Mouse (Mus musculus) urinary bladder, postnatal 4 days (tissue): ENCODE measurements around the gene Susd5.

Source experiments
- DNase-seq, 2 experiments: peaks; one replicate each; pipeline ENCODE4 v3.0.0; 2021 to 2022; ENCODE audit warnings: low spot score in 2 of 2

Susd5 gene

DNA sequence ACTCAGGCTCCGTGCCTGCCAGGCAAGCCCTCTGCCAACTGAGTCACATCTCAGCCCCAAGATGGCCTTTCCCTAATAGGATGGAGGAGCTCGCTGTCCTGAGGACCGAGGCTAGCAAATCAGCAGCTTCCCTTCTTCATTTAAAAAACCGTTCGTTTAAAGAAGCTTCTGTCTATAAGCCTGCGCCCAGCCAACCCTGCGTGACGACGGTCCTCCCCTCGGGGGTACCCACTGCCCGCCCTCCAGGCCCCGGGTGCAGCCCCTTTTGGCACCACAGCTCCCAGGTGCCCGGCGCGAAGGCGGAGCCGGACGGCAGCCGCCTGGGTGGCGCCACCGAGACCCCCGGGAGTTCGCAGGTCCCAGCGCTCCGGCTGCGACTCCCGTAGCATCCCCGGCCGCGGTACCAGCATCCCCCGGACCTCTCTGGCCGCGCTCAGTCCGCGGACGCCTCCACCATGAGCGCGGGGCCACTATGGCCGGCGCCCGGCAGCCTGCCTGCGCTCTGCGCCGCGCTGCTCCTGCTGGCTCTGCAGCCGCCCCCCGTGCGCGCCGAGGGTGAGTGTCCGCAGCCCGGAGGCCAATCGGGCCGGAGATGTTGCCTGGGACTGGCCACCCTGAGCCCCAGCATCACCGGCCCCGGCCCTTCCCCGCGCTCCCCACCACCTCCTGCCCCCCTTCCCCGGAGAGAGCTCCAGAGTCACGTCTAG is at the start of gene Susd5:
TSS of gene Susd5 (plus strand) at position 51 of the 707 bp plus-strand sequence.
- no peak for DNase-seq

DNA sequence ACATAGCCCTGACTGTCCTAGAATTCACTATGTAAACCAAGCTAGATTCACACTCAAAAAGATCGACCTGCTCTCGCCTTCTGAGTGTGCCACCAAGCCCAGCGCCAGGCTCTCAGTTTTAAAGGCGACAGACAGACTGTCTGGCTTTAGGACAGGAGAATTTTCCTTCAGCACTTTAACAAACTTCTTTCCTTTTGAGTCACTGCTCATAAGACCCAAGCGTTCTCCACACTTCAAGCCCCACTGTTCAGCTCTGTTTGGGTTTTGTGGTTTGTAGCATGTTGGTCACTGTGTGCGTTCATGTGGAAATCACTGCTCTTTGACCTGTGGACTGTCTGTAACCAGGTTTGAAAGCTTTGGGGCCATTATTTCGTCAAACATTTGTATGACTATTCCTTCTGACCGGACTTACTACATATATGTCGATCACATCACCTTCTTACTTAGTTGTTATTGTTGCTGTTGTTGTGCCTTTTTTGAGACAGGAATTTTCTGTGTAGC is 49.0 kb upstream of the Susd5 start:
- DNase-seq: no peak

DNA sequence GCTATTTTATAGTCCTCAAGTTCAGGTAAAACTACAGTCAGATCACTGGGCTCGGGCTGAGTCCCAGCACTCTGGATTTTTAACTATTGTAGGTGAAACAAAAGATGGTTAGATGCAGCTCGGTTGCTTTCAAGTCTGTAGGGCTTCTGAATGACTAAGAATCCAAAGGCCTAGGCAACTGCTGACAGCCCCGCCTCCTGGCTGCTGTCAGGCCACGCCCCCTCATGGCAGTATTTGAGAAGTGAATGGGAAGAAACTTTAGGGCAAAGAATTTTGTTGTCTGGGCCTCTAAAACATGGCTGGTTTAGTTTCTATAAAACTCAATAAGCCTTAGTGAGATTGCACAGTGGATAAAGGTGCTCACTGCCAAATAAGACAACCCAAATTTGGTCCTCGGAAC is 47.4 kb upstream of the Susd5 start:
- DNase-seq: no peak

DNA sequence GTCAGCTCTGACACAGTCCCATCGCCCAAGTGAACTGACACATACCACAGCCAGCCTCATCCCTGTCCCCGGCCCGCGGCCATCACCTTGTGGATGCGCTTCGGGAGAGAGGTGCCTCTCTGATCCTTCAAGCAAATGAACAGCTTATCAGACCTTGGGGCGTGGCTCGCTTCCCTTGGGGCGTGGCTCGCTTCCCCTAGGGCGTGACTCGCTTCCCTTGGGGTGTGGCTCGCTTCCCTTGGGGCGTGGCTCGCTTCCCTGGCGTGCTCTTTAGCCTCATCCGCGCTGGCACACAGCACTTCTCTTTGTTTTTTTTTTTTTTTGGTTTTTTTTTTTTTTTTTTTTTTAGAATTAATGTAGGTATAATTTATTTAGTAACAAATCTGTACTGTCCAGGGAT is 45.7 kb upstream of the Susd5 start:
- DNase-seq: no peak

DNA sequence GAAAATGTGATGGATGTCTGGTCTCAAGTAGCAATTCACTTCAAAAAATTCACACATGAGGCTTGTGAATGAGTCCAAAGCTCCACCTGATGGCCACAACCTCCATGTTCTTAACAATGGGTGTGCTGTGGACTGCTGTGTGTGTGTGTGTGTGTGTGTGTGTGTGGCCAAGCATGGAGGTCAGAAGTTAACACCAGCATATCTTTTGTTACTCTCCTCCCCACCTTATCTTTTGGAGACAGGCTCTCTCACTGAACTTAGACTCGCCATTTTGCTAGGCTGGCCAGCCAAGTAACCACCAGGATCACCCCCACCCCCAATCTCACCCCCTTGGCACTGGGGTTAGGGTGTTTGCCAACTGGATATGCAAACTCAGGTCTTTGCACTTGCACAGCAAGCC is 42.9 kb upstream of the Susd5 start:
- DNase-seq: no peak

- no peak for DNase-seq
Observed at GRCm38 (mm10) chr9:114015724-114016123, 41.2 kb upstream of the Susd5 start.

DNA sequence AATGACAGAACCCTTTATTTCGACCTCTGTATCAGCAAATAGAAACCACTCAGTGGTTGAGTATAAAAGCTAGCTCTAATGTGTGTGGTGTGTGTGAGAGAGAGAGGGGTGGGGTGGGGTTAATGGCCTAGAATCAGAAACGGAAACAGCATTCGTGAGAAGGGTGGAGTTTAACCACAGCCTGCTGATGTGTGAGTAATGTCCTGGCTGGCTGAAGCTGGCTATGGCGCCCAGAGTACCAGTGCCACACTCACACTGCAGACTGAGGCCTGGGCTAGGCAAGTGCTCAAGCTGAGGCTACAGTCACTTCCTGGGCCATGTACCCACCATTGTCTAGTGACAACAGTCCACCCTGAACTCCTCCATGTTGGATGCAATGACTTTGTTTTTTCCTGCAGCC is 40.5 kb upstream of the Susd5 start:
- DNase-seq: no peak

DNA sequence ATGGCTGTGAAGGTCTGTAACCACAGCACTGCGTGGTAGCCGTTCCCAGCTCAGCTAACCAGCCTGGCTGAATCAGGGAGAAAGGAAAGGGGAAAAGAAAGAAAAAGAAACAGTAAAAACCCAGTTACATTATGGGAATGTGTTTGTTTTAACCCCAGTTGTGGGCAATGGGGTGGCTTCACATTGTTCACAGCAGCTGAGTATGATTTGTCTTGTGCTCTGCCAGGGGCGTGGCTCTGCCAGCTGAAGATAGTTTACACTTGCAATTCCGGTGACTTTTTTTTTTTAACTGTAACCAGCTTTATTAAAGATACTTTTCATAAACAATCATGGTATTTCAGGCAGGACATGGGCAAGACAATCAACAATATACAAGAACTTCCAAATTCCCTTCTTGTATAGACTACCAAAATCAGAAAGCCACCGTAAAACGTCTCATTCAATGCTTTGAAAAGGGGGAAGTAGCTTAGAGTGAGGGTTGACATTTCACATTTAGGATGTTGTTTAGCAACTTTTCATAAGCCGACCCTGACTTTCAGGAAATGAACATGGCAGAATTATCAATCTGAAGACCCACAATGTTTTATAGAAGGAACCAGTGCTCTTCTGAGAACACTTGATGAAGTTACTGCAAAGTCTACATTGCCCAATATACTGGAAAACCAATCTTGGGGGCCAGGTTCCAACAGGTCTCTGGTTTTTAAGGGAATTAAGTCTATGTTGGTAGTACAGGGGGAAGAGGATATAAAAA is 37.8 kb upstream of the Susd5 start:
- DNase-seq: no peak

GRCm38 (mm10) chr9:114022141-114022540 is 34.8 kb upstream of the Susd5 start:
- DNase-seq: no peak

DNA sequence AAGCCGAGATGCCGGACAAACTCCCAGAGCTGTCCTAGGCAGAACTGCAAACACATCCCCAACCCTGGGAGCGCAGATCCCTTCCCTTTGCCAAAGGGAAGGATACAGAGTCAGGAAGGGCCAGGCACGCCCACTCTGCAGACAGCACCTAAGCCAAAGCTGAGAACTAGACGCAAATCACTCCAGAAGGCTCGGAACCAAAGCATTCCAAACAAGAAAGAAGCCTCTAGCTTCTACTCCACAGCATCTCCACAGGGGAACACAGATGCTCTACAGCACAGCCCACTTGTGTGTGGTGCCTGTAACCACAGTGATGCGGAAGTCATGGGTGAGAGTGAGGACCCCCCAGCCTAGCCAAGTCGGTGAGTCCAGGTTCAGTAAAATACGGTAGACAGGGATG is 31.8 kb upstream of the Susd5 start:
- no peak for DNase-seq

DNA sequence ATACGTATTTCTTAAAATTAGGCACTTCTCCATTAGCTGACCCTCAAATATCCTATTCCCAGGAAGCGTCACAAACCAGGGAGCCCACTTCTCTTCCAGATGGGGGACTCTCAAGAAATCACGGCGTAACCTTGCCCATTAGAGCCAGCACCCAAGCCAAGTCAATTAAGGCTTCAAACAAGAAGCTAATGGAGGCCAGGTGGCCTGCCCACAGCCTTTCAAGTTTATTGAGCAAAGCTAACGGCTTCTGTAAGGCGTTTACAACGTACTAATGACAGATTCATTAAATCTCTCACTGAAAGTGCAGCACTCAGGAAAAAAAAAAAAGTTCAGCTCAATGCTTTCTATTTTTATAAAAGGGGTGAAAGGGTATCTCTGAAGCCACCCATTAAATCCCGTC is 31.1 kb upstream of the Susd5 start:
- no peak for DNase-seq

DNA sequence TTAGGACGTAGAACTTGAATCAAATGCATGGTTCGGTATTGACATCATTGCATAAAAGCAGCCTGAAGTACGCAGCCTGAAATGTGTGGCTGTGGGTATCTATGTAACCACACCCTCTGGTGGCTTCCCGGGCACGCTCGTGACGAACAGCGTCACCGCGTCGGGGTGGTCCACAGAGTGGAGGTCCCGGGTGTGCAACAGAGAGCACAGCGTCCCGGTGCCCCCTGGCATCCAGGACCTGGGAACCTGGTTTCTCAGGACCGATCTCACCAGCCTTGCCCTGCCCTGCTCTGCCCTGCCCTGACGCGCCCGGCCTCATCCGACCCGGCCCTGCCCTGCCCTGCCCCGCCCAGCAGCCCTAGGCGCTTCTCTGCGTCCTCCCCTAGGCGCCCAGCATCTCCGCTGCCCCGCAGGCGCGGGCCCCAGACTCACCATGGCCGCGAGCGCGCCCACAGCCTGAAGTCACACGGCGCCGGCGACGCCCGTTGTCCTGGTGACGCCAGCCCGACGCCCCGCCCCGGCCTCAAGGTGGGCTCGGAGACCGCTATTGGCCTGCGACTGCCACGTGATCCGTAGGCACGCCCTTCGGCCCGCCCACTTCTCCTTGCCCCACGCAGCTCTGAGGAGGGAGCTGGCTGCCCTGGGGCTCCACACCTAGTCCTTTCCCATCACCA is 30.5 kb upstream of the Susd5 start:
- DNase-seq: peak; percentile 44 to 65

DNA sequence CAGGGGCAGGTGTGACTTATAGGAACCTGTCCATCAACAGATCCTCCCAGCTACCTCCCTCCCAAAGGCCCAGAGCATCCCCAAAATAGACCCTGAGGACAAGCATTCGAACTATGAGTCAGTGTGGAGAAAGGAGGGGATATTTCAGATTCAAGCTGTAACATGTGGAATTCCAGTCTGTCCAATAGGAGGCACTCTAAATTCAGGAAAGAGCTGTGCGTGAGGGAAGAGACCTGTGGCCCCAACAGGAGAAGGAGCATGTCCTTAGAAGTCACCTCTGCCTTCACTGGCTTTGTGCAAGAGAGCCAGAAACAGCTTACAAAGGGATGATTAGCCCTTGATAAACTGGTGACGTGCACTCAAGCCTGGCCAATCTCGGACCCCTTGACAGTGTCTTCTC is 16.0 kb upstream of the Susd5 start:
- DNase-seq: no peak

- no peak for DNase-seq
Observed at GRCm38 (mm10) chr9:114042490-114042889, 14.4 kb upstream of the Susd5 start.

DNA sequence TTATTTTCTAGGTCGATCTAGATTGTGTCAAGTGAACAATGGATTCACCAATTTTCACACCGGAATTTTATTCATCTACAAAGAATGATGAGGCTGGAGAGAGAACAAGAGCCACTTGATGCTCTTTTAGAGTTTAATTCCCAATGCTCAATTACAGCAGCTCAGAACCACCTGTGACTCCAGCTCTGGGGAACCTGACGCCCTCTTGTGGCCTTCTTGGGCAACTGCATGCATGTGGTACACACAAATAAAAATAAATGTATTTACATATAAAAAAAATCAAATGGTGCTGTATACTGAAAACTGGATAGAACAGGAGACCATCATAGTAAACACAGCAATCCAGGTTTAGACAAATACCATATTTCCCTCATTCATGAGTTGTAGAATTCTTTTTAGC is 12.5 kb upstream of the Susd5 start:
- no peak for DNase-seq

GRCm38 (mm10) chr9:114046028-114046427 is 10.9 kb upstream of the Susd5 start, which contains the start of gene Fbxl2:
Gene Fbxl2, minus strand, starts transcription at chr9:114046191.
- no peak for DNase-seq

DNA sequence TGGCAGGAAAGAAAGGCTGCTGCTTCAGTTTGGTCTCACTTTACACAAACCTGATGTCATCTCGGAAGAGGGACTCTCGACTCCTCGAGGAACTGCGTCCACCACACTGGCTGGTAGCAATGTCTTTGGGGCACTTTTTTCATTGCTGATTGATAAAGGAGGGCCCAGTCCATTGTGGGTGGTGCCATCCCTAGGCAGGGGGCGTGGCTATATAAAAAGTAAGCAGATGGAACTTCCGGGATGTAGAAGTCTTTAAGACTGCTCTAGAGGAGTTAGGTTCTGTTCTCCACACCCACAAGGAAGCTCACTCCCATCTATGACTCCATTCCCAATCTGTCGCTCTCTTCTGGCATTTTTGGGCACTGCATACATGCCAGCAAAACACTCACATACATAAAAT is 10.3 kb upstream of the Susd5 start:
- no peak for DNase-seq

- no peak for DNase-seq
Observed at GRCm38 (mm10) chr9:114050106-114050505, 6.8 kb upstream of the Susd5 start.

DNA sequence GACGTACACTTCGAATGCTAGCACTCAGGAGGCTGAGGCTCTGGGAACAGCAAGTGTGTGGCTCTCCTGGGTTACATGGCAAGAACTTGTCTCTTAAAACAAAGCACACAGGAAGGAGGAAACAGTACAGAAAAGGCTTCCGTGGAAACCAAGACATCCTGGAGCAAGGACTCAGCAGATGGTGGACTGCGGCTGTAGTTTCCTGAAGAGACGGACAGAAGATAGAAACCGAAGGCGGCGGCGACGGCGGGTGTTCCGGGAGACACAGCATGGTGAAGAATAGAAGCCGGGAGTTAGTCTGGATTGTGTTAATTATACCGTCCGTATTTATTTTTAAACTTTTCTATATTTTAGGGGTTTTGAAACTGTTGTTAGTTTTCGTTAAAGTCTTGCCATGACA is 6.2 kb upstream of the Susd5 start:
- no peak for DNase-seq

GRCm38 (mm10) chr9:114052031-114052430 is 4.9 kb upstream of the Susd5 start:
- DNase-seq: no peak

- no peak for DNase-seq
Observed at GRCm38 (mm10) chr9:114052866-114053265, 4.1 kb upstream of the Susd5 start.

- no peak for DNase-seq
Observed at GRCm38 (mm10) chr9:114068494-114069053, 11.6 kb downstream of the Susd5 start.
